Mouse (Mus musculus) kidney, embryonic 16.5 days (tissue): ENCODE measurements around the gene Fzr1. TPM values are rescaled to one million over a fixed set of nuclear protein-coding genes. Genes with fewer than 3 reads are reported as not detected.

Source experiments
- ATAC-seq: fragments of 200-750 bp; cut with Nextera tagmentation; 2 replicates; pipeline ENCODE4 v1.8.0; 2017; ENCODE audit warnings: moderate TSS enrichment; ENCODE audit not compliant: low FRiP score, low TSS enrichment
- H3K27ac ChIP-seq: fragments of 300-500 bp; sonication (generic); 2 replicates; pipeline ENCODE4 v1.5.1; 2014; ENCODE audit warnings: low read length
- H3K27me3 ChIP-seq: fragments of 300-500 bp; sonication (generic); 2 replicates; pipeline ENCODE4 v1.6.1; 2014; ENCODE audit warnings: low read length, control low read depth, mixed read lengths; ENCODE audit not compliant: insufficient read depth
- H3K36me3 ChIP-seq: fragments of 300-500 bp; sonication (generic); 2 replicates; pipeline ENCODE4 v1.6.1; 2014; ENCODE audit warnings: low read length, control low read depth, mixed read lengths; ENCODE audit not compliant: insufficient read depth
- H3K4me1 ChIP-seq: fragments of 300-500 bp; sonication (generic); 2 replicates; pipeline ENCODE4 v1.6.1; 2014; ENCODE audit warnings: low read length, control low read depth, mixed read lengths; ENCODE audit not compliant: insufficient read depth
- H3K4me2 ChIP-seq: fragments of 300-500 bp; sonication (generic); replicated peaks from 2 replicates; pipeline ENCODE4 v1.6.1; 2014; ENCODE audit warnings: low read depth, low read length
- H3K4me3 ChIP-seq: fragments of 300-500 bp; sonication (generic); 2 replicates; pipeline ENCODE4 v1.5.1; 2014; ENCODE audit warnings: mild to moderate bottlenecking, low read length
- H3K9ac ChIP-seq: fragments of 300-500 bp; sonication (generic); replicated peaks from 2 replicates; pipeline ENCODE4 v1.6.1; 2014; ENCODE audit warnings: low read length
- H3K9me3 ChIP-seq: fragments of 300-500 bp; sonication (generic); 2 replicates; pipeline ENCODE4 v1.6.1; 2016; ENCODE audit warnings: low read length, control low read depth
- WGBS: fragments of 180-500 bp; shearing (Covaris S2); extraction: QIAGEN DNeasy Blood & Tissue Kit; methylation state at CpG from one replicate; pipeline ENCODE4 v1.1.7; 2014; 5-methylcytosine and 5-hydroxymethylcytosine counted together
- polyA plus RNA-seq: library from polyadenylated mRNA; unstranded; fragments of >200 nt; fragmentation: Nextera tagmentation; extraction: Ambion mirVana; gene quantifications from 2 replicates; pipeline ENCODE4 v1.2.1, GENCODE M21; 2015

Fzr1 gene
- polyA plus RNA-seq, 1 experiment from 2014 or later = 111 TPM

DNA sequence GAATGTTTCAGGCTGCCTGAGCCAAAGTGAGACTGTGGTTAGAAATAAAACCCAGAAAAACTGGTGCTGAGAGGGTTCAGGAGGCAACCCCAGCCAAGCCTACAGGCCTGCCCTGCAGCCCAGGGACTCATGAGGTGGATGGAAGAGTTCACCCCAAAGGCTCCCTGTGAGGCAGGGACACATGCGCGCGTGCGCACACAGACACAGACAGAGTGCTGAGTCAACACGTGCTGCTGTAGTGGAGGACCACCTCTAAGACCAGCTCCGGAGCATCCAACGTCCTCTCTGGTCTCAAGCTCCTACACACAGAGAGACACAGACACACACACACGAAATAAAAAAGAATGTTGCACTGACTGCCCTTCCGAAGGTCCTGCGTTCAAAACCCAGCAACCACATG lies 3.0 kb downstream of the Fzr1 start:
- WGBS = 92% methylated on average over 10 of the region's 10 CpGs
- Histone ChIP-seq H3K4me1 (peaks cover 23% of the 10 kb centered on the region), H3K27me3 (no peaks in the 10 kb centered on the region), H3K4me3 (no peak overlapping the region), H3K4me2 (no peak overlapping the region), H3K9me3 (no peaks in the 10 kb centered on the region), H3K36me3 (peaks cover 44% of the 10 kb centered on the region), H3K9ac (no peak overlapping the region), H3K27ac (no peak overlapping the region)
- ATAC-seq = no peak

GRCm38 (mm10) chr10:81367207-81367495 lies 11.2 kb downstream of the Fzr1 start:
- 85% methylated on average over 6 of the region's 6 CpGs for WGBS
- H3K9ac ChIP-seq = no peak overlapping the region
- no peak overlapping the region for H3K4me3 ChIP-seq
- H3K4me1 ChIP-seq = peaks cover 30% of the 10 kb centered on the region
- peaks cover 13% of the 10 kb centered on the region for H3K27me3 ChIP-seq
- H3K9me3 ChIP-seq = no peaks in the 10 kb centered on the region
- H3K27ac ChIP-seq = no peak overlapping the region
- H3K4me2 ChIP-seq = no peak overlapping the region
- ATAC-seq = no peak
- H3K36me3 ChIP-seq = peaks cover 56% of the 10 kb centered on the region

GRCm38 (mm10) chr10:81366477-81367206 lies 11.7 kb downstream of the Fzr1 start:
- Histone ChIP-seq H3K4me3 (no peak overlapping the region), H3K4me2 (no peak overlapping the region), H3K9ac (no peak overlapping the region), H3K4me1 (peaks cover 30% of the 10 kb centered on the region), H3K27ac (no peak overlapping the region), H3K36me3 (peaks cover 52% of the 10 kb centered on the region), H3K9me3 (no peaks in the 10 kb centered on the region), H3K27me3 (peaks cover 13% of the 10 kb centered on the region)
- WGBS = 81% methylated on average over 6 of the region's 6 CpGs
- no peak for ATAC-seq

GRCm38 (mm10) chr10:81365672-81366476 lies 12.4 kb downstream of the Fzr1 start, which contains the start of gene 4930404N11Rik:
Gene 4930404N11Rik (minus strand): TSS chr10:81365816.
- H3K27ac ChIP-seq = no peak within 1 kb of the TSS
- H3K4me1 ChIP-seq = peaks cover 30% of the 10 kb centered on the region
- H3K27me3 ChIP-seq = peaks cover 13% of the 10 kb centered on the region
- H3K4me3 ChIP-seq = peak within 1 kb of the TSS; percentile 44
- H3K36me3 ChIP-seq = peaks cover 45% of the 10 kb centered on the region
- WGBS = 27% methylated on average over 12 of the region's 12 CpGs
- H3K9me3 ChIP-seq = no peaks in the 10 kb centered on the region
- H3K9ac ChIP-seq = peak within 1 kb of the TSS; percentile 59
- H3K4me2 ChIP-seq = peak within 1 kb of the TSS; percentile 71
- ATAC-seq = no peak

DNA sequence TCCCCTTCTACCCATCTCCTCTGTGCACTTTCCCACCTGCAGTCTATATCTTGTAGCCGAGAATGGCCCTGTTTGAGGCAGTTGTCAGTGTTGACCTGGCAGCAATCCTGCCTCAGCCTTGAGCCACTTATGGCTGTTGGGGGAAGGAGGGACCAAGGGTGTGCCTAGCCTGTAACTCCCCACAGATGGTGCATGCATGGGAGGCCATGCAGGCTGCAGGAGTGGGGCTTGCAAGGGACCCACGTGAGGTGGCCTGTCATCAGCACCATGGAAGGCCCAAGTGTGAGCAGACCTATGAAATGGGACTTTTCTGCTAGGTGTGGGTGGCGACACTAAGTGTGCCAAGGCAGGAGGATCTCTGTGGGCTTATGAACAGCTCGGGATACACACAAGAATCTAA lies 13.2 kb downstream of the Fzr1 start:
- Histone ChIP-seq H3K36me3 (peaks cover 37% of the 10 kb centered on the region), H3K27me3 (peaks cover 13% of the 10 kb centered on the region), H3K9ac (no peak overlapping the region), H3K4me3 (no peak overlapping the region), H3K9me3 (no peaks in the 10 kb centered on the region), H3K4me1 (peaks cover 30% of the 10 kb centered on the region), H3K27ac (no peak overlapping the region), H3K4me2 (peak overlapping the region; percentile 71; the same call in 1 of the 2 replicates)
- 34% methylated on average over 4 of the region's 4 CpGs for WGBS
- no peak for ATAC-seq

- Histone ChIP-seq H3K27ac (no peak overlapping the region), H3K9me3 (no peaks in the 10 kb centered on the region), H3K4me1 (peaks cover 30% of the 10 kb centered on the region), H3K9ac (peak overlapping the region; percentile 59), H3K36me3 (peaks cover 33% of the 10 kb centered on the region), H3K4me3 (peak overlapping the region; percentile 44), H3K4me2 (peak overlapping the region; percentile 71), H3K27me3 (peaks cover 13% of the 10 kb centered on the region)
- no peak for ATAC-seq
- WGBS = 6% methylated on average over 28 of the region's 28 CpGs
Measured at GRCm38 (mm10) chr10:81364666-81365065, 13.7 kb downstream of the Fzr1 start.

DNA sequence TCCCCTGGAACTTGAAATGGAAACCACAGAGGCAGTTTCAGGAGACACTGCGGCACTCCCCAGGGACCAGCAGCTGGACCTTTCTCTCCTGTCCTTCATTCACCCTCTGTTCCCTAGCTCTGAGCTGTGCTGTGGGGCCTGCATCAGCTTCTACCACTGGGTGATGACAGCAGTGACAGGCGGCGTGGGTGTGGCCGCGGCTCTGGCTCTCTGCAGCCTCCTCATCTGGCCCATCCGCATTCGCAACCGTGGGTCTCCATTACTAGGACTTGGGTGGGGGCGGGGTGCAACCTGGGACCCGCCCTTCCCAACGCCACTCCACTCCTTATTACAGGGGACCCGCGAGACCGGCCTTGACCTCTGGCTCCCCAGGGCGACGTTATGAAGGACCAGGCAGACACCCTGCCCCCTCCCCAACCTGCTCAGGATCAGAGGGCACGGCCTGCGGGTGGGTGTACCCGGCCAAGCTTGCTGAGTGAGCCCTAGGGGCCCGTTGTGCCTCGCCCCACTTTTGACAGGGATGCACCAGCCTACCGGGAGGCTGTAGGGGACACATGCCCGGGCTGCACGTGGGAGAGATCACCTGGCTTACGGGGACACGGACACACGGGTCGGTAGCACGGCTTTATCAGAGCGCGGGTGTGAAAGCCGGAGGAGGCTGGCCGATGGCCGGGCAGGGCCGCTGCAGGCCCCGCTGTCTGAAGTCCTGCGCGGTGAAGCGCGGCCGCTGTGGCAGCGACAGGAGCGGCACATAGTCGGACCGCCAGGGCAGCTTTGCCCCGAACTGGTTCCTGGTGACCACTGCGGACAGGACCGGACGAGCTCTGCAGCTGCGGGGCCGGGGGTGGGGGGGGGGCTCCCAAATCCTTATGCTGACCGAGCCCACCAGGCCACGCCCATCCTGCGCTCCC lies 14.6 kb downstream of the Fzr1 start:
- no peaks in the 10 kb centered on the region for H3K9me3 ChIP-seq
- peak; percentile 16 for ATAC-seq
- H3K27me3 ChIP-seq = peaks cover 13% of the 10 kb centered on the region
- peak overlapping the region; percentile 59 for H3K9ac ChIP-seq
- H3K4me1 ChIP-seq = peaks cover 36% of the 10 kb centered on the region
- H3K27ac ChIP-seq = no peak overlapping the region
- peaks cover 23% of the 10 kb centered on the region for H3K36me3 ChIP-seq
- peak overlapping the region; percentile 71 for H3K4me2 ChIP-seq
- H3K4me3 ChIP-seq = peak overlapping the region; percentile 44
- WGBS = 10% methylated on average over 50 of the region's 54 CpGs

DNA sequence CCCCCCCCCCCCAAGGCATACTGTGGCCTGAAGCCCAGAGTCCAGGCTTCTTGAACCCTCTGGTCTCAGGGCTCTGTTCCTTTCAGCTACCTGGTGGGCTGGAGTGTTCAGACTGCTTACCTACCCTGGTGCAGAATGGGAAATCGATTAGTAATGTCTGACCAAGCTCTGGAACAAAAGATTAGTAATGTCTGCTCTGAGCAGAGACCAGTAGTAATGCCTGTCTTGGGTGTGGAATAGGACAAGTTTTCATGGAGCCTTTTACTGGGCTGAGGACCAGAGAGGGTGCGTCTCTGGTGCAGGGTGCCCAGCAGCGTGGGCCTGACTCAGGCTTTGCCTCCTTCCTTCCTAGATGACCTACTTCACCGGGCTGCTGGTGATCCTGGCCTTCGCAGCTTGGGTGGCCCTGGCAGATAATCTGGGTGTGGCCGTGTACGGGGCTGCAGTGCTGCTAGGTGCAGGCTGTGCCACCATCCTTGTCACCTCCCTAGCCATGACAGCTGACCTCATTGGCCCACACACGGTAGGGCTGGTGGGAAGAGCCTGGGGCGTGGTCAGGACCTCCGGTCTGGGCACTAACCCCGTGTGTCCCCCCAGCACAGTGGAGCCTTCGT lies 15.9 kb downstream of the Fzr1 start:
- Histone ChIP-seq H3K9ac (no peak overlapping the region), H3K4me2 (no peak overlapping the region), H3K27ac (no peak overlapping the region), H3K4me1 (peaks cover 47% of the 10 kb centered on the region), H3K36me3 (peaks cover 11% of the 10 kb centered on the region), H3K27me3 (peaks cover 13% of the 10 kb centered on the region), H3K4me3 (no peak overlapping the region), H3K9me3 (no peaks in the 10 kb centered on the region)
- ATAC-seq = no peak
- 69% methylated on average over 12 of the region's 12 CpGs for WGBS

GRCm38 (mm10) chr10:81360721-81361120 lies 17.6 kb downstream of the Fzr1 start:
- H3K27me3 ChIP-seq = peaks cover 13% of the 10 kb centered on the region
- no peak overlapping the region for H3K4me2 ChIP-seq
- H3K27ac ChIP-seq = no peak overlapping the region
- no peaks in the 10 kb centered on the region for H3K36me3 ChIP-seq
- no peak overlapping the region for H3K9ac ChIP-seq
- 61% methylated on average over 8 of the region's 8 CpGs for WGBS
- no peaks in the 10 kb centered on the region for H3K9me3 ChIP-seq
- H3K4me1 ChIP-seq = peaks cover 55% of the 10 kb centered on the region
- no peak for ATAC-seq
- no peak overlapping the region for H3K4me3 ChIP-seq
